Mouse (Mus musculus) thymus, adult 2 months (tissue): ENCODE measurements at regions not wholly inside any gene's neighbourhood (a gene's known extent, or its start where the extent isn't known, plus 50 kb on each side); places are given as distances from the start of the nearest gene placed in this dataset.

Experiments
- CTCF ChIP-seq: fragments of 200-500 bp; IDR thresholded peaks from 2 replicates; pipeline ENCODE4 v1.5.1; 2012; ENCODE audit warnings: mild to moderate bottlenecking, control low read depth, low read length, moderate library complexity, borderline replicate concordance; ENCODE audit not compliant: control insufficient read depth, poor library complexity, insufficient read depth; ENCODE audit errors: extremely low read depth
- POLR2A ChIP-seq: fragments of 200-500 bp; IDR thresholded peaks from 2 replicates; pipeline ENCODE4 v1.6.1; 2012; ENCODE audit warnings: mild to moderate bottlenecking, low read length, control low read depth, moderate library complexity; ENCODE audit not compliant: control insufficient read depth, poor library complexity, insufficient read depth; ENCODE audit errors: extremely low read depth

DNA sequence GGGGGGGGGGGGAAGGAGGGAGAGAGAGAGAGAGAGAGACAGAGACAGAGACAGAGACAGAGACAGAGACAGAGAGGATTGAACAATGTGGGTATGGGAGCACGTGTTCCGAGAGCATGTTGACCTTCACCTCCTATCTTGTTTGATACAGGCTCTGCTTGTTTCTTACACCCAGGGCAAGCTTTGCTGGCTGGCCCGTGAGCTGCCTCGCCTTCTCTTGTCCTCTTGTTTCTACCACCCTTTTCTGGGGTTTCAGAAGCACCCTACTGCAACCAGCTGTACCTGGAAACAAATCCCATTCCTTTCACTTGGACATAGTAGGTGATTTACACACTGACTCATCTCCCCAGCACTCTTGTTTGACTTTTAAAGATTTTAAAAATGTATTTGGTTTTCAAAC, 516.0 kb upstream of the Mki67 start:
- no peak for TF ChIP-seq CTCF
- no peak for TF ChIP-seq POLR2A
